Mouse (Mus musculus) kidney, adult 2 months (tissue): ENCODE data around the gene Gm10563. TPM values are rescaled to one million over a fixed set of nuclear protein-coding genes. Genes with fewer than 3 reads are reported as not detected.
A peak's percentile ranks its signal among the peaks of the same experiment; 100 is the strongest.
"Not testable (repeated sequence)": the region's sequence is repeated elsewhere in the genome, so short reads cannot be mapped to it uniquely, and the experiment has no call there.

Source experiments
- DNase-seq: peaks from one replicate; pipeline ENCODE4 v3.0.0; 2021
- H3K27ac ChIP-seq: fragments of 200-500 bp; 2 replicates; pipeline ENCODE4 v1.5.1; 2012; ENCODE audit warnings: low read depth, low read length, control low read depth, inconsistent platforms; ENCODE audit not compliant: insufficient read depth
- H3K27me3 ChIP-seq: fragments of 200-500 bp; replicated peaks from 2 replicates; pipeline ENCODE4 v1.6.1; 2012; ENCODE audit warnings: mild to moderate bottlenecking, moderate library complexity, low read length, inconsistent platforms; ENCODE audit not compliant: control insufficient read depth, insufficient read depth
- H3K36me3 ChIP-seq: fragments of 200-500 bp; 2 replicates; pipeline ENCODE4 v1.6.1; 2012; ENCODE audit warnings: mild to moderate bottlenecking, moderate library complexity, low read length, inconsistent platforms; ENCODE audit not compliant: control insufficient read depth, insufficient read depth
- H3K4me1 ChIP-seq: fragments of 200-500 bp; 2 replicates; pipeline ENCODE4 v1.6.1; 2011; ENCODE audit warnings: low read length; ENCODE audit not compliant: control insufficient read depth, insufficient read depth
- H3K4me3 ChIP-seq: fragments of 200-500 bp; 2 replicates; pipeline ENCODE4 v1.5.1; 2011; ENCODE audit warnings: mild to moderate bottlenecking, low read depth, low read length, control low read depth; ENCODE audit not compliant: insufficient read depth
- CTCF ChIP-seq: fragments of 200-500 bp; conservative IDR thresholded peaks from 2 replicates; pipeline ENCODE4 v1.5.1; 2011; ENCODE audit warnings: low read depth, mild to moderate bottlenecking, control low read depth, low read length, moderate library complexity, mixed read lengths; ENCODE audit not compliant: insufficient read depth, insufficient read length
- POLR2A ChIP-seq: fragments of 200-500 bp; IDR thresholded peaks from one replicate; pipeline ENCODE4 v1.6.1; 2011; ENCODE audit warnings: low read depth, low read length, control low read depth
- WGBS: fragments of 180-500 bp; shearing (Covaris S2); methylation state at CpG from one replicate; pipeline ENCODE4 v1.1.7; 2018; 5-methylcytosine and 5-hydroxymethylcytosine counted together
- polyA plus RNA-seq: library from polyadenylated mRNA; depleted of rRNA; stranded (reverse); fragments of >200 nt; gene quantifications from 2 replicates; pipeline ENCODE4 v1.2.3, GENCODE M21; 2012

Gm10563 gene
- polyA plus RNA-seq, 1 experiment = not detected

DNA sequence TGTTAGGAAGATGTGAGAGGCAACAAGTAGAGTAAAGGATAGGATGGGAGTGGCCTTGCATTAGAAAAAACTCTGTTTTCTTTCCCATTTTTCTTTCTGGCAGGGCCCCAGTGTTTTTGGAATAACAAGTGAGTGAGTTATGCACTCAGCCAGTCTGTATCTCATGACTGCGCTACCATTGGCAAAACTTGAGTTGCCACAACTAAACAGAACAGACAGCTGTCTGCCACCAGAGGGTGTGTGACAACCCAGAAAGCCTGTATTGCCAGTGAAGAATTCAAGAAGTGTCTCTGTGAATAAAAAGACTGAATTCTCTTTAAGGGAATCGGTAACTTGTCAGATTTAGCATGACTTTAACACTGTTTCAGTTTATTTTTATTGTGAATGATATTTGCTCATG is 30.8 kb upstream of the Gm10563 start:
- DNase-seq = peak; percentile 51
- Histone ChIP-seq H3K4me1 (no peaks in the 10 kb centered on the region), H3K4me3 (no peak overlapping the region), H3K36me3 (no peaks in the 10 kb centered on the region), H3K27me3 (no peaks in the 10 kb centered on the region), H3K27ac (no peak overlapping the region)
- WGBS = 55% methylated on average over 2 of the region's 2 CpGs
- TF ChIP-seq POLR2A (no peak), CTCF (peak; percentile 52)

- TF ChIP-seq POLR2A = no peak
- TF ChIP-seq CTCF = no peak
- Histone ChIP-seq H3K27me3 (no peaks in the 10 kb centered on the region), H3K4me1 (peaks cover 4% of the 10 kb centered on the region), H3K27ac (no peak overlapping the region), H3K36me3 (no peaks in the 10 kb centered on the region), H3K4me3 (no peak overlapping the region)
- DNase-seq = no peak
- 61% methylated on average over 2 of the region's 2 CpGs for WGBS
Measured at GRCm38 (mm10) chr4:155672082-155672481, 26.9 kb upstream of the Gm10563 start.

DNA sequence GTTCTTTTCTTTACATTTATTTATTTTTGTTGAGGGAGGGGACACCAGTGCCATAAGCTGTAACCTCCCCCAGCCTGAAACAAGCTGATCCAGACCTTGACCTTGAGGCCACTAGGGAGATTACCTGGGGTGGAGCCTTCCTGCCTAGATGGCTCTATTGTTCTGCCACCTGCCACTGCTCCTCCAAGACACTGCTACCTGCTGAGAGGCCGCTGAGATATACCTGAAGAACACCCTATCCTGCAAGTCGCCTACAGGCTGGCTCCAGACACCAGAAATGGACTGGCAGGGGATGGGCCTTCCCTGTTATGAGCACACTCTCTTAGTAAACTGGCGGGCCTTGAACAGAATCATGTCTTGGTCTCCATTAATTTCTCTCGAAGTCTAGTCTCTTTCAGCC is 25.0 kb upstream of the Gm10563 start:
- DNase-seq, H3K27me3 ChIP-seq, H3K36me3 ChIP-seq, H3K27ac ChIP-seq, H3K4me1 ChIP-seq, H3K4me3 ChIP-seq: not testable (repeated sequence)
- WGBS = 88% methylated on average over 4 of the region's 4 CpGs

DNA sequence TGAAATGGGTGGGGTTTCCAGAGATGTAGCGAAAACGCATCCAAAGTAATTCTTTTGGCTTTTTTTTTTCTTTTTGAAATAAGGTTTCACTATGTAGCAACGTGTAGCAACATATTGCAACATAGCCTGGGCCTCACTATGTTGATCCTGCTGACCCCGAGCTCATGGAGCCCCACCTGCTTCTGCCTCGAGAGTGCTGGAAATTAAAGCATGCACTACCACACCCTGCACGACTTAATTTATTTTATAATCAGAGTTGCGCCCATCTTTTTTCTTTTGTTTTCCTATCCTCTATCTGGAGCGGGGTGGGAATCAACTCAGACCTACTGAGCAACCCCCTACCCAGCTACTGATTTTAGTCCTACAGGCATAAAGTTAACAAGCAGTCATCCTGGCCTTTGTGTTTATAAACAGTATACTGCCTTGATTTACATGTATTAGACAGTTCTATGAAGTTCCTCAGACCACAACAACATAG is 24.4 kb upstream of the Gm10563 start:
- Histone ChIP-seq H3K4me3 (peak overlapping the region; percentile 78), H3K36me3 (no peaks in the 10 kb centered on the region), H3K4me1 (peaks cover 4% of the 10 kb centered on the region), H3K27ac (peak overlapping the region; percentile 26; the same call in 1 of the 2 replicates), H3K27me3 (no peaks in the 10 kb centered on the region)
- TF ChIP-seq CTCF (no peak), POLR2A (no peak)
- 2% methylated on average over 8 of the region's 8 CpGs for WGBS
- no peak for DNase-seq

DNA sequence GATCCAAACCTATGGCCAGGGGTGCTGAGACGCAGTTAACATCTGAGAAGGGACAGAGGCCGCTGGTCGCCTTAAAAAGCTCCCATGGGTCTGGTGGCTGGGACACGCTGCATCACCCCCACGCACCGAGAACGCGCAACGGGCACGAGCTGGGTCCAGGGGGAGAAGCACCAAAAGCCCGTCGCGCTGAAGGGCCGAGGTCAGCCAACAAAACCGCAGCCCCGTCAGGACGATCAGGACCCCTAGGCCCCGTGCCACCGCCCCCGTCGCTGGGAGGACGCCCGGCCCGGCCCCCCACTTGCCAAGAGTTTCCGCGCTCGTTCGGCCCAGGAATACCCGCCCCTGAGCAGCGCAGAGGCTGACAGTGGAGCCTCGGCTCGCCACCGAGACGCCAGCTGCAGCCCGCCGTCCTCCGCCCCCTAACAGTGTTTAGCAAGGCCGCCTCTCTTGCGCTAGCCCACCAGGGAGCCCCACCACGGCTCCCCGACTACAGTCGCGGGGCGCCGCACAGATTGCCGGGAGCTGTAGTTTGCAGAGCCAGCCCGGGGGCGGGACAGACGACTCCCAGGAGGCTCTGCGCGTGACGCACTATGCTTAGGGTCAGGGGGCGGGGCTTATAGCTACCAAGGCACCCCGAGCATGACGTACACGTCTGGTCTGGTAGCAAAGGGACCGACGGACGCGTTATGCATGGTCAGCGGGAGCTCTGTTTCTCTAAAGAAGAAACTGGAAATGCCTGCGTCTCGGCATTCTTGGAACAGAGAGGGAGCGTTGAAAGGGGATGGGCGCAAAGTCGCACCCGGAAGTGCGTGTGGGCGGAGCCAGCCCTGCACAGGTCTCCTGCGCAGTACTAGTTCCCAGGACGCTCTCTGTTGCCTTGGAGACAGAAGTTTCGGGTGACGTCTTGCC is 23.7 kb upstream of the Gm10563 start, which contains the start of gene Mib2:
Gene Mib2 (minus strand): TSS at position 510 of the 909 bp plus-strand sequence.
- Histone ChIP-seq H3K36me3 (no peaks in the 10 kb centered on the region), H3K27me3 (no peaks in the 10 kb centered on the region), H3K4me1 (peaks cover 4% of the 10 kb centered on the region), H3K4me3 (peak within 1 kb of the TSS; percentile 78), H3K27ac (peak within 1 kb of the TSS; percentile 97)
- TF ChIP-seq CTCF = no peak
- no peak for TF ChIP-seq POLR2A
- DNase-seq = peak; percentile 98
- under 1% methylated on average over 73 of the region's 73 CpGs for WGBS

- TF ChIP-seq POLR2A = no peak
- Histone ChIP-seq H3K4me3 (no peak overlapping the region), H3K27ac (peak overlapping the region; percentile 59; the same call in 1 of the 2 replicates), H3K27me3 (no peaks in the 10 kb centered on the region), H3K4me1 (peaks cover 4% of the 10 kb centered on the region), H3K36me3 (no peaks in the 10 kb centered on the region)
- DNase-seq = peak; percentile 23
Measured at GRCm38 (mm10) chr4:155666903-155667302, 21.7 kb upstream of the Gm10563 start.

GRCm38 (mm10) chr4:155660641-155661040 is 15.4 kb upstream of the Gm10563 start:
- H3K36me3 ChIP-seq = no peaks in the 10 kb centered on the region
- no peak overlapping the region for H3K4me3 ChIP-seq
- no peak overlapping the region for H3K27ac ChIP-seq
- no peaks in the 10 kb centered on the region for H3K4me1 ChIP-seq
- H3K27me3 ChIP-seq = no peaks in the 10 kb centered on the region
- no peak for DNase-seq
- TF ChIP-seq CTCF (no peak), POLR2A (no peak)
- WGBS = 65% methylated on average over 12 of the region's 12 CpGs
